Mouse (Mus musculus): ENCODE data around the gene C9orf72. TPM values are rescaled to one million over a fixed set of nuclear protein-coding genes. Genes with fewer than 3 reads are reported as not detected.
"Not testable (repeated sequence)": the region's sequence is repeated elsewhere in the genome, so short reads cannot be mapped to it uniquely, and the experiment has no call there.

C9orf72 gene
- 27.4 and 28.4 TPM in 2 replicates for polyA plus RNA-seq (2016; fragmentation: Nextera tagmentation; extraction: Ambion mirVana)

DNA sequence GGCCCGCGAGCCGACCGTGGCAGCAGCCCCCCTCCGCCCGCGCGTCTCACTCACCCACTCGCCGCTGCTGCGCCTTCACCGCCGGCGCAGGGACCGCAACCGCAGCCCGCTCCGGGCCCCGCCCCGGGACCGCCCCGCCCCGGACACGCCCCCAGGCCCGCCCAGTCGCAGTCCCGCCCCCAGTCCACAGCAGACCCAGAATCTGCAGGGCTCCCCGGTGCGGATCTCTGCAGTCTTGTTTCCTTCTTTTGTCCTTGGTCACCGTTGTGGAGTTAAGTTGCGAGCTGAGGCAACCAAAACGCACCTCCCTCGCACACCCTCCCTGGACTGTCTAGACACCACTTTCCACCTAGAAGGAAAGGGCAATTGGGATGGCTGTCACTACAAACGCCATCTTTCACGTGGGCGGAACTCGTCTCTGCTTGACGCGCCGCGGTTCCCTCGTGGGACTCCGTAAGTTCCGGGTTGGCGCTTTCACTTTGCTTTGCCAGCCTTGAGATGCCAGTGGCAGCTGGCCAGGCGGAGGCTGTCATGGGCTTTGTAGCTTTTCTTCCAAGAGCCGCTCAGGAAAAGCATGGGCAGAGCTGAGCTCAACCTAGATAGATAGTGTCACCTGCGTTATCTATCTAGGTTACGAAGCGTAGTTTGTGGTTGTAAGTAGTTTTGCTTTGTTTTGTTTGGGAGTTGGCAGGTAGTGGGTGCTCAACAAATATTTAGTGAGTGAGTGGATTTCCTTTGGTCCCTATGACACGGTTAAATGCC is at the start of gene C9orf72:
TSS of gene C9orf72 (minus strand) at position 442 of the 762 bp plus-strand sequence.
- Histone ChIP-seq H3K4me3 (replicated peaks) (peak within 1 kb of the TSS; percentile 92), H3K9ac (peak within 1 kb of the TSS; percentile 91), H3K27me3 (no peaks in the 10 kb centered on the region; the same call in 1 of the 2 replicates), H3K9me3 (no peaks in the 10 kb centered on the region), H3K36me3 (replicated peaks) (no peaks in the 10 kb centered on the region), H3K27ac (peak within 1 kb of the TSS; percentile 59), H3K4me1 (peaks cover 6% of the 10 kb centered on the region), H3K4me2 (peak within 1 kb of the TSS; percentile 80)
- peak; percentile 98 for ATAC-seq (ENCODE audit: low FRiP score)
- WGBS, result under 1% methylated on average over 51 of the region's 51 CpGs

DNA sequence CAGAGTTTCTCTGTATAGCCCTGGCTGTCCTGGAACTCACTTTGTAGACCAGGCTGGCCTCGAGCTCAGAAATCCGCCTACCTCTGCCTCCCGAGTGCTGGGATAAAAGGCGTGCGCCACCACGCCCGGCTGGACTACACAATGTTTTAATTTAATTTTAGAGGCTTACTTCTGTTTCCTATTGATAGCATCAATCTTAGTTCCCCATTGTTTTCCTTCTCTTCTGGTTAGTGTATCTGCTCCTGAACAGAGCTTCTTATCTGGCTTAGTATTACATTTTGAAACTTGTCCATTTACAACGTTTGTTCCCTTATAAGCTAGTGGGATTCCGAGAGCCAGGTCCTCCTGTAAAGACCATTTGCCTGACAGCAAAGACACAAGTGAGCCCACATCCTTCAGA is 33.0 kb upstream of the C9orf72 start:
- Histone ChIP-seq H3K4me1 (no peaks in the 10 kb centered on the region), H3K27me3 (no peaks in the 10 kb centered on the region), H3K4me2 (no peak overlapping the region), H3K9me3 (no peaks in the 10 kb centered on the region), H3K9ac (no peak overlapping the region), H3K27ac (no peak overlapping the region), H3K4me3 (replicated peaks) (no peak overlapping the region), H3K36me3 (replicated peaks) (no peaks in the 10 kb centered on the region)
- 82% methylated on average over 9 of the region's 9 CpGs for WGBS
- no peak for ATAC-seq (ENCODE audit: low FRiP score)

DNA sequence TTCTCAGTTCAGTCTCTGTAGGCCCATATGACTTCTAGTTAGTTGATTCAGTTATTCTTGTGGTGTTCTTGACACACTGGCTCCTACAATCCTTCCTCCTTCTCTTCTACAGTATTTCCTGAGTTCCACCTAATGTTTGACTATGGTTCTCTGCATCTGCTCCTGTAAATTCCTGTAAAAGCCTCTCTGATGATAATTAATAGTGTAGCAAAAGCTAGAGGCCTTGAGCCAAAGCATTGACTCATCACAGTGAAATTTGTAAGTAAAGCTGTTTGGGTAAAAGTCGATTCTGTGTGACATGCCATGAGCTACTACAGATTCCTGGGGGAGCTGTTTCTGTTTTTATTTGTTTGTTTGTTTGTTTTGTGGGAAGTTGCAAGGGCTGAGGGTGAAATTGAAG is 18.0 kb upstream of the C9orf72 start:
- H3K9me3 ChIP-seq, result no peaks in the 10 kb centered on the region
- no peak for ATAC-seq (ENCODE audit: low FRiP score)
- no peak overlapping the region for H3K27ac ChIP-seq
- H3K4me2 ChIP-seq, result no peak overlapping the region
- H3K9ac ChIP-seq, result no peak overlapping the region
- H3K27me3 ChIP-seq, result no peaks in the 10 kb centered on the region
- no peaks in the 10 kb centered on the region for H3K36me3 ChIP-seq (replicated peaks)
- H3K4me3 ChIP-seq (replicated peaks), result no peak overlapping the region
- 80% methylated on average over 1 of the region's 1 CpGs for WGBS
- no peaks in the 10 kb centered on the region for H3K4me1 ChIP-seq

DNA sequence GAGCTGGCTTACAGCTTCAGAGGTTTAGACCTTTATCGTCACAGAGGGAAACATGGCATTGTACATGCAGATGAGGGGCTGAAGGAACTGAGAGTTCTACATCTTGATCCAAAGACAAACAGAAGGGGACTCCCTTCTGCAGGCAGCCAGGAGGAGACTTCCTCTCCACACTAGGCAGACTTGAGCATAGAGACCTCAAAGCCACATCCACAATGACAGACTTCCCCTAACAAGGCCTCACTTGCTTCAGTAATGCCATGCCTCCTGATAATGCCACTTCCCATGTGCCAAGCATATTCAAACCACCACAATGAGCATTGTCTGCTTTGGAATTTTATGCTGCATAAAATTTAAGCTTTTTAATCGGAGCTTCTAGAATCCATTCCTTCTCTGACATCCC is 15.8 kb upstream of the C9orf72 start:
- ATAC-seq (ENCODE audit: low FRiP score), result no peak
- 80% methylated on average over 2 of the region's 2 CpGs for WGBS
- H3K4me1 ChIP-seq, result no peaks in the 10 kb centered on the region
- H3K27ac ChIP-seq, result no peak overlapping the region
- H3K27me3 ChIP-seq, result no peaks in the 10 kb centered on the region
- H3K36me3 ChIP-seq (replicated peaks), result no peaks in the 10 kb centered on the region
- no peak overlapping the region for H3K4me2 ChIP-seq
- H3K9me3 ChIP-seq, result no peaks in the 10 kb centered on the region
- no peak overlapping the region for H3K4me3 ChIP-seq (replicated peaks)
- H3K9ac ChIP-seq, result no peak overlapping the region

DNA sequence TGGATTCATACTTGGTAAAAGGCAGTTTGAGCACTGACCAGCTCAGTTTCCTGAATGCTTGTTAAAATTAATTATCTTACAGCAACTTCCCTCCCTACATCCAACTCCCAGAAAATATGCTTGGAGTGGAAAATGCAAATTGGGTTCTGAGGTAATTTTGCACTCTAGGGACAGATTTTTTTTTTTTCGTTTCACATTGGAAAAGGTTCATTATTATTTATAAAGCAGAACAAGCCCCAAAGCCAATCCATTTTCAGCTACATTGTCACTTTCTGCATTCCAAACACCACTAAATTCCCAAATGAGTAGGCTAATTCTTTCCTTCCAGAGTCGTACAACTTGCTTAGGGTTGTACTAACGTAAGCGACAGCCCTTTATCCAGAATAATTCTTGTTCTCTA is 12.7 kb upstream of the C9orf72 start:
- no peak overlapping the region for H3K9ac ChIP-seq
- 85% methylated on average over 4 of the region's 4 CpGs for WGBS
- H3K4me3 ChIP-seq (replicated peaks), result no peak overlapping the region
- H3K27ac ChIP-seq, result no peak overlapping the region
- H3K27me3 ChIP-seq, result no peaks in the 10 kb centered on the region
- no peak overlapping the region for H3K4me2 ChIP-seq
- ATAC-seq (ENCODE audit: low FRiP score), result no peak
- no peaks in the 10 kb centered on the region for H3K9me3 ChIP-seq
- H3K36me3 ChIP-seq (replicated peaks), result no peaks in the 10 kb centered on the region
- no peaks in the 10 kb centered on the region for H3K4me1 ChIP-seq

DNA sequence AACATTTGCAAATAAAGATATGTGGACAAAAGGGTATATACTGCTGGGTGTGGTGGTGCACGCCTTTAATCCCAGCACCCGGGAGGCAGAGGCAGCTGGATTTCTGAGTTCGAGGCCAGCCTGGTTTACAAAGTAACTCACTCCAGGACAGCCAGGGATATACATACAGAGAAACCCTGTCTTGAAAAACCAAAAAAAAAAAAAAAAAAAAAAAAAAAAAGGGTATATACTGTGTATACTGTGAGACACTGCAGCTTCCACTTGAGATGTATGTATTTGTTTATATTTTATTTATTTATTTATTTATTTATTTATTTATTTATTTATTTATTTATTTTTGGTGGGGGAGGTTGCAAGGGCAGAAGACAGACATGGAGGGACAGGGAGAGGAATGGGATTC is 12.3 kb upstream of the C9orf72 start:
- H3K4me2 ChIP-seq; H3K27me3 ChIP-seq; H3K36me3 ChIP-seq (replicated peaks); H3K4me1 ChIP-seq; H3K9me3 ChIP-seq; H3K4me3 ChIP-seq (replicated peaks); ATAC-seq (ENCODE audit: low FRiP score); H3K9ac ChIP-seq; H3K27ac ChIP-seq: not testable (repeated sequence)
- WGBS, result 86% methylated on average over 3 of the region's 3 CpGs

DNA sequence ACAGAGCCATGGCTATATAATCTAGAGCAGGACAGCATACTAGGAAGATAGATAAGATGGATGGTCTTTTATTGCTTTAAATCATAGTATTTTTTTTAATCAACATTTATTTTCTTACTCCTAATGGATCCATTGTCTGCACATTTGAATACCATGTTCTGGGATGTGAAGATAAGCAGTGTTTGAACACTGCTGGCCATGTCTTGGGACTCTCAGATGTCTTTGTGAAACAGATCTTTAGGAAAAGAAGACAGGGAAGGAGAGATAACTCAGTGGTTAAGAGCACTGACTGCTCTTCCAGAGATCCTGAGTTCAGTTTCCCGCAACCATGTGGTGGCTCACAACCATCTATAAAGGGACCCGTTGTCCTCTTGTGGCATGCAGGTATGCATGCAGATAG is 10.3 kb upstream of the C9orf72 start:
- Histone ChIP-seq H3K36me3 (replicated peaks) (no peaks in the 10 kb centered on the region), H3K4me1 (no peaks in the 10 kb centered on the region), H3K27ac (no peak overlapping the region), H3K9me3 (no peaks in the 10 kb centered on the region), H3K4me2 (no peak overlapping the region), H3K27me3 (no peaks in the 10 kb centered on the region), H3K4me3 (replicated peaks) (no peak overlapping the region), H3K9ac (no peak overlapping the region)
- ATAC-seq (ENCODE audit: low FRiP score), result no peak
- 89% methylated on average over 2 of the region's 2 CpGs for WGBS

DNA sequence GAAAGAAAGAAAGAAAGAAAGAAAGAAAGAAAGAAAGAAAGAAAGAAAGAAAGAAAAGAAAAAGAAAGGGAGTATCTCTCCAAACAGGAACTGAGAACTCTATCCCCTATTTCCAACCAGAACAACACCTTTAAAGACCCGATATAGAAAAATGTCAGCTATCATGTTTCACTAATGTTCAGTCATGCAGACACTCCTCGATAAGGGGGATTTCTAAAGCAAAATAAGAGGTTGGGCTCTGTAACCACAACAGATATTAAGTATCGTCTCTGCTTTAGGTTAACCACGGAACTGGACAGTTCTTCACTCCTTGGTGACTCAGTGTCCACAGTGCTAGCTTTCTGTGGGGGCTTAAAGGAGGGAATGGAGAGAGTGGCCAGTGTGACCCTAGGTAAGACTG is 2.3 kb upstream of the C9orf72 start:
- ATAC-seq (ENCODE audit: low FRiP score), result no peak
- H3K4me3 ChIP-seq (replicated peaks), result no peak overlapping the region
- H3K27ac ChIP-seq, result no peak overlapping the region
- no peak overlapping the region for H3K9ac ChIP-seq
- 74% methylated on average over 4 of the region's 4 CpGs for WGBS
- H3K4me2 ChIP-seq, result no peak overlapping the region
- H3K4me1 ChIP-seq, result peaks cover 6% of the 10 kb centered on the region
- no peaks in the 10 kb centered on the region for H3K36me3 ChIP-seq (replicated peaks)
- no peaks in the 10 kb centered on the region; the same call in 1 of the 2 replicates for H3K27me3 ChIP-seq
- no peaks in the 10 kb centered on the region for H3K9me3 ChIP-seq

DNA sequence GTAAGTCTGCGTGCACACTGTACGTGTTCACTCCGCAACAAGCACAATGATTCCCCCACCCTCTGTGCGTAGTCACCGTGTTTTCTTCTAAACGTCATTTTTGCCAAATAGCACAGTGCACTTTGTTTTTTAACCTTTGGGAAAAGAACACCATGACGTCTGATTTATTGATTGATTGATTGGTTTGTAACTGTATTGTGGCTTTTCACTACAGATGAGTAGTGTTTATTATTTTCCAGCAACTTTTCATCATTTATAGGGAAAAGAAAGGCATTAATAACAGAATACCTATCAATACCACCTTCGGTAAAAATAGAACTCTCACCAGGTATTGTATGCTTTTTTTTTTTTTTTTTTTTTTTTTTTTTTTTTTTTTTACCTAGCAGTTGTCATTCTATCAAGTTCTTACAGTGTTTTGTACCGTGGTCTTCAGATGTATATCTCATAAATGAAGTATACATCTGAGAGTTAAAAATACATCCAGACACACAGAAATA is 569 bp upstream of the C9orf72 start:
- Histone ChIP-seq H3K27me3 (no peaks in the 10 kb centered on the region; the same call in 1 of the 2 replicates), H3K4me1 (peaks cover 6% of the 10 kb centered on the region), H3K4me2 (peak overlapping the region; percentile 80), H3K9me3 (no peaks in the 10 kb centered on the region), H3K9ac (peak overlapping the region; percentile 51; the same call in 1 of the 2 replicates), H3K4me3 (replicated peaks) (peak overlapping the region; percentile 92), H3K36me3 (replicated peaks) (no peaks in the 10 kb centered on the region), H3K27ac (peak overlapping the region; percentile 59; the same call in 1 of the 2 replicates)
- no peak; the same call in 1 of the 2 replicates for ATAC-seq (ENCODE audit: low FRiP score)
- 18% methylated on average over 9 of the region's 9 CpGs for WGBS

DNA sequence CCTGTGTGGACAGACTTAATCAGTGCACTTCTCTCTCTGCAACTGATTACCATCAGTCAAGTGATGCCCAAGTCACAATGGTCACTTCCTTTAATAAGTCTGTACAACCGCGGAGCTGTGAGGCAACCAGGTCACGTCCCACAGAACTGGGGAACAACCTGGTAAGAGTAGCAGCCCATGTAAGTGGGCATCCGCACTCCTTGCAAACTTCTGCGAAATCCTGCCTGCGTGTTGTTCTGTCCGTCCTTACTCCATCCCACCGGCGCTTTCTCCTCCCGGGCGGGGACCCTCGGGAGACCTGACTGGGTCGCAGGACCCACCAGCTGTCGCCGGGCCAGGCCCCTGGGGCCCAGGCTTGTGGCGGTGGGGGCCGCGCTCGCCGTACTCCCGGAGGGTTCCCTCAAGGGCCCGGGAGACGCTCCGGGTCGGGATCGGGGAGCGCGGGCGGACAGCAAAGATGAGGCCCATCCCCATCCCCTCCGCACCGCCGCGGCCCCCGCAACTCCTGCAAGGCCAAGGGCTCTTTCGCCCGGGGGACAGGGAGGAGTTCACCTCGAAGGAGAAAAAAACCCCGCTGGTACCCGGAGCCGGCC is 738 bp downstream of the C9orf72 start:
- peak overlapping the region; percentile 80 for H3K4me2 ChIP-seq
- peak; percentile 78 for ATAC-seq (ENCODE audit: low FRiP score)
- no peaks in the 10 kb centered on the region for H3K9me3 ChIP-seq
- under 1% methylated on average over 40 of the region's 40 CpGs for WGBS
- peak overlapping the region; percentile 91 for H3K9ac ChIP-seq
- peak overlapping the region; percentile 46 for H3K27ac ChIP-seq
- H3K4me1 ChIP-seq, result peaks cover 6% of the 10 kb centered on the region
- no peaks in the 10 kb centered on the region; the same call in 1 of the 2 replicates for H3K27me3 ChIP-seq
- no peaks in the 10 kb centered on the region for H3K36me3 ChIP-seq (replicated peaks)
- peak overlapping the region; percentile 92 for H3K4me3 ChIP-seq (replicated peaks)

DNA sequence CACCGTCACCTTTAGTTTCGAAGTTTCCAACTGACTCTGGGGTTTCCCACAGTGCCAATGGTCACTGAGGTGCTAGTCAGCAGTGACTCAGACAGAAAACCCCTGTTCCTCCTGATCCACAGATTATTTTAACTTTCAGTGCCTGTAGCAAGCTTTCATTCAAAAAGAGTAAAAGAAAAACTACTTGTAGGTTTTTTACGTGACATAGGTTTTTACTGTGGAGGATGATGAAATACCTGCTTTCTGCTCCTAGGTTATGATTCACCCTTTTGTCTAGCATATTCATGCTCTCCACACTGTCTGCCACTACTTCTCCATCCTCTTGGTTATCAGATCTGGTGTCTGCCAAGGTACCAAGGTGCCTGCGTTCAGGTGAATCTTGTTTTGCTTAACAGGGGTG is 1.9 kb downstream of the C9orf72 start:
- no peak overlapping the region for H3K4me3 ChIP-seq (replicated peaks)
- H3K4me1 ChIP-seq, result peaks cover 9% of the 10 kb centered on the region
- no peak overlapping the region for H3K27ac ChIP-seq
- H3K27me3 ChIP-seq, result no peaks in the 10 kb centered on the region; the same call in 1 of the 2 replicates
- WGBS, result 89% methylated on average over 4 of the region's 4 CpGs
- H3K36me3 ChIP-seq (replicated peaks), result no peaks in the 10 kb centered on the region
- H3K9ac ChIP-seq, result no peak overlapping the region
- no peak overlapping the region for H3K4me2 ChIP-seq
- H3K9me3 ChIP-seq, result no peaks in the 10 kb centered on the region
- ATAC-seq (ENCODE audit: low FRiP score), result no peak

DNA sequence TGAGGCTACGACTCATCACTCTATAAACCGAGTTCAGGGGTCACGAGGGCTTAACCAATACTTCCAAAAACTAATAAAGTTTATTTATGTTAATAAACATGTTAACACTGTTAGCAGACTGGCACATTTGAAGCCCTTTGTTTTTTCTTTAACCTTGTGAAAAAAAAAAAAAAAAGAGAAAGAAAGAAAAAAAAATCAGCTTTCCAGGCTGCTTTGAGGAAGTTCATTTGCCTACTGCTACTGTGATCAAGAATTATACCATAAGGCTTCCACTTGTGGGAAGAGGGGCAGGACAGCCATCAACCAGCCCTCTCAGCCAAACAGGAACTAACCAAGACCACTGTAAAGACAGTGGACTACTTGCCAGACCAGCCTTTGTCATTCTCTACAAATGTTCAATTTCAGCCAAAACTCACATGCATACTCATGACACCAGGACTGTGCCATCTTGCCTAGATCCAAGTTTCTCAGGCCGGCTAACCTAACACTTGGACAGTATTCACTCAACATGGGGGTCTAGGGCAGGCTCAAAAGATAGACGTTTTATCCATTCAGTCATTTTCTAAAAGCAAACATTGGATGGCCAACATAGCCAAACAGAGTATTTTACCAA is 2.5 kb downstream of the C9orf72 start:
- Histone ChIP-seq H3K9ac (no peak overlapping the region), H3K36me3 (replicated peaks) (no peaks in the 10 kb centered on the region), H3K4me3 (replicated peaks) (no peak overlapping the region), H3K27me3 (no peaks in the 10 kb centered on the region), H3K9me3 (no peaks in the 10 kb centered on the region), H3K4me2 (no peak overlapping the region), H3K27ac (no peak overlapping the region), H3K4me1 (peaks cover 9% of the 10 kb centered on the region)
- no peak for ATAC-seq (ENCODE audit: low FRiP score)
- WGBS, result 85% methylated on average over 5 of the region's 5 CpGs

Data from forebrain, embryonic 12.5 days (tissue).